ENCODE assay signal across 10 mouse cellular contexts in genomic region chr4:97923876-97924316, GRCm38 (mm10).
A peak's percentile ranks its signal among the peaks of the same experiment; 100 is the strongest.
DNase-seq lines count a peak whose midpoint lies in the region; ATAC-seq and TF ChIP-seq lines count a peak whose summit lies in the region.
"Had no signal": no experiment of that assay in that cellular context is flagged by ENCODE, and none has a peak within 500 bp of the region (broad histone marks: within the 10 kb centered on the region; RNA-seq: fewer than 3 reads in every experiment).

No protein-coding gene starts in this region.

- no peak overlapping the region for H3K9ac ChIP-seq in heart, embryonic 11.5 days (ENCODE audit: low read depth, low read length)

- H3K4me2 ChIP-seq in heart, embryonic 11.5 days: no peak overlapping the region

- no peak for TF ChIP-seq CTCF in testis, adult 2 months (IDR thresholded peaks at IDR 0.05; ENCODE audit: control insufficient read depth, insufficient read depth, insufficient replicate concordance, low read depth, low read length)
- TF ChIP-seq CTCF in thymus, adult 2 months (IDR thresholded peaks at IDR 0.05; ENCODE audit: borderline replicate concordance, control insufficient read depth, extremely low read depth, insufficient read depth, low read length, poor library complexity): no peak

- 57% methylated on average over 8 of the region's 8 CpGs for WGBS in heart, embryonic 11.5 days (ENCODE audit: insufficient replicate concordance)
- WGBS in heart, embryonic 10.5 days: 62% methylated on average over 8 of the region's 8 CpGs
- WGBS in thymus, adult 2 months: 94% methylated on average over 8 of the region's 8 CpGs

- ATAC-seq in heart, embryonic 11.5 days (replicated peaks; ENCODE audit: insufficient number of reproducible peaks, low FRiP score, low TSS enrichment): no peak

- H3K9me3 ChIP-seq in heart, embryonic 11.5 days (replicated peaks; ENCODE audit: control insufficient read depth, low read length): no peaks in the 10 kb centered on the region
- H3K9me3 ChIP-seq in heart, embryonic 10.5 days: no peaks in the 10 kb centered on the region

- H3K4me3 ChIP-seq in heart, embryonic 11.5 days (ENCODE audit: low read depth, low read length): no peak overlapping the region
- no peak overlapping the region for H3K4me3 ChIP-seq in heart, embryonic 10.5 days
- H3K4me3 ChIP-seq in testis, adult 2 months (ENCODE audit: control insufficient read depth, low read depth, low read length): no peak overlapping the region
- no peak overlapping the region for H3K4me3 ChIP-seq in thymus, adult 2 months (ENCODE audit: control insufficient read depth, insufficient read depth, low read length)
- H3K4me3 ChIP-seq: erythroblast, embryonic 14.5 days had no signal

- no peaks in the 10 kb centered on the region for H3K27me3 ChIP-seq in heart, embryonic 11.5 days (ENCODE audit: control insufficient read depth, insufficient read depth, low read length)
- no peaks in the 10 kb centered on the region for H3K27me3 ChIP-seq in heart, embryonic 10.5 days (ENCODE audit: insufficient read depth, poor library complexity, severe bottlenecking)
- H3K27me3 ChIP-seq in testis, adult 2 months (ENCODE audit: control insufficient read depth, insufficient read depth, low read length): no peaks in the 10 kb centered on the region
- no peaks in the 10 kb centered on the region for H3K27me3 ChIP-seq in thymus, adult 2 months (ENCODE audit: control insufficient read depth, insufficient read depth, low read length)
- H3K27me3 ChIP-seq: CH12.LX had no signal

- H3K4me1 ChIP-seq in heart, embryonic 11.5 days (ENCODE audit: control insufficient read depth, insufficient read depth, low read length): peaks cover 12% of the 10 kb centered on the region
- peaks cover 6% of the 10 kb centered on the region for H3K4me1 ChIP-seq in heart, embryonic 10.5 days
- H3K4me1 ChIP-seq in testis, adult 2 months (ENCODE audit: control insufficient read depth, insufficient read depth, low read length): no peaks in the 10 kb centered on the region
- peaks cover 9% of the 10 kb centered on the region for H3K4me1 ChIP-seq in thymus, adult 2 months (replicated peaks; ENCODE audit: control insufficient read depth, insufficient read depth, low read length)

- peak; percentile 99 for DNase-seq in heart, adult 11 months
- DNase-seq in 3T3-L1 (ENCODE audit: low read depth, low spot score): peak; percentile 31
- DNase-seq in cerebellum, adult 9-10 months: peak; percentile 78
- DNase-seq in heart, embryonic 10.5 days (ENCODE audit: low spot score): no peak
- DNase-seq in kidney, postnatal 4 days: peak; percentile 34 to 52
- DNase-seq in thymus, adult 2 months: no peak

- no peak for TF ChIP-seq POLR2A in testis, adult 2 months (IDR thresholded peaks at IDR 0.05; ENCODE audit: control insufficient read depth, low read depth, low read length)
- no peak for TF ChIP-seq POLR2A in thymus, adult 2 months (IDR thresholded peaks at IDR 0.05; ENCODE audit: control insufficient read depth, extremely low read depth, insufficient read depth, low read length, poor library complexity)

- no peaks in the 10 kb centered on the region for H3K36me3 ChIP-seq in heart, embryonic 11.5 days (ENCODE audit: control insufficient read depth, insufficient read depth, low read length)
- H3K36me3 ChIP-seq in heart, embryonic 10.5 days: no peaks in the 10 kb centered on the region
- H3K36me3 ChIP-seq in testis, adult 2 months (ENCODE audit: control insufficient read depth, insufficient read depth, low read length): no peaks in the 10 kb centered on the region
- H3K36me3 ChIP-seq in thymus, adult 2 months (ENCODE audit: control insufficient read depth, insufficient read depth, low read length): no peaks in the 10 kb centered on the region

- no peak overlapping the region for H3K27ac ChIP-seq in heart, embryonic 11.5 days (ENCODE audit: low read depth, low read length)
- H3K27ac ChIP-seq in heart, embryonic 10.5 days: 0 out of 2 replicates have a peak overlapping the region, but pooled peaks have one; percentile 22
- peak overlapping the region; percentile 32 for H3K27ac ChIP-seq in testis, adult 2 months (ENCODE audit: control insufficient read depth, insufficient read depth, low read depth, low read length)
- no peak overlapping the region for H3K27ac ChIP-seq in thymus, adult 2 months (ENCODE audit: control insufficient read depth, insufficient read depth, low read length)

Comparison
In these comparisons a context has a peak if more than half of its experiments do, and no peak if none do; other contexts are left out.
1. DNase-seq: peak in heart, adult 11 months (single experiment), 3T3-L1 (single experiment), cerebellum, adult 9-10 months (single experiment) and kidney, postnatal 4 days (2 of 2); none in heart, embryonic 10.5 days (single experiment) and thymus, adult 2 months (single experiment).
2. H3K27ac ChIP-seq: peak in heart, embryonic 10.5 days (single experiment) and testis, adult 2 months (single experiment); none in heart, embryonic 11.5 days (single experiment) and thymus, adult 2 months (single experiment).